In the genomic region with DNA sequence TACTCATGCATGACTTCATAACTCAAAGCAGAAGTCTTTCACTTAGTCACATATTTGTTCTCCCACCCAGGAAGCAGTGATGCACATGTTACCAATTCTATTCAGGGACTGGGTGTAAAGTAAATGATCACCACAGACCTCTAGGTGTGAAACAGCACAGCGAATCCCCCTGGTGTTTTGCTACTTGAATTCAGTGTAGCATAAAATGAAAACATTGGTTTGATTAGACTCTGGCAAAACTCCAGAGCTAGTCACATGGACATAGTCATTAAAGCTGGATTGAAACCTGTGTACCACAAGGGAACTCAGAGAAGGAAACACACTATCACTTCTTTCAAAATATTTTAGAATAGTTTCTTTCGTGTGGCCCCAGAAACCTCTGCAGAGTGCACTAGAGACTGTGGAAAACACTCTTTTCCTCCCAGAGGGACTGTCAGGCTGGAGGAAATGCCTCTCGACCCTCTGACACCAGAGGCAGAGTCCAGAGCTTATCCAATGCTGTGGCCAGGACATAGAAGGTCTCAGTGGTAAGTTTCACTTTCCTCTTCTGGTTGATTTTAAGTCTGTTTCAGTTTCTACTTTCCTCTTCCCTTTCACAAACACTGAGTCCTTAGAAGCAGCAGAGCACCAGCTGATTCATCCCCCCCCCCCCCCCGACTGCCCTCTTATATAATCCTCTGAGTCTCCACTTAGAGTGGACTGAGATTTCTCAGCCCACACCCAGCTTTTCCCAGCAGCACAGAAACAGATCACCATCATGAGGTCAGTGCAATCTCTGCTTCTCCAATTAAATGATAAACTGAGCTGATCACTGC, we compare ENCODE assay signal across 10 mouse cellular contexts. TPM values are rescaled to one million over a fixed set of nuclear protein-coding genes. Genes with fewer than 3 reads are reported as not detected.
DNase-seq lines count a peak whose midpoint lies in the region; ATAC-seq and TF ChIP-seq lines count a peak whose summit lies in the region.
"Not testable (repeated sequence)": the region's sequence is repeated elsewhere in the genome, so short reads cannot be mapped to it uniquely, and the experiment has no call there.
"Had no signal": no experiment of that assay in that cellular context is flagged by ENCODE, and none has a peak within 500 bp of the region (broad histone marks: within the 10 kb centered on the region; RNA-seq: fewer than 3 reads in every experiment).

Gene Ifit3b, plus strand, starts transcription at position 734 of the 815 bp plus-strand sequence.

- H3K27ac ChIP-seq in embryonic facial prominence, embryonic 11.5 days (replicated peaks; ENCODE audit: low read depth, low read length); hindbrain, postnatal 0 days; lung, embryonic 15.5 days; neural tube, embryonic 12.5 days: not testable (repeated sequence)

- 46% methylated on average over 4 of the region's 4 CpGs for WGBS in embryonic facial prominence, embryonic 11.5 days
- 55% methylated on average over 4 of the region's 4 CpGs for WGBS in hindbrain, postnatal 0 days
- WGBS in lung, embryonic 15.5 days, result 36% methylated on average over 4 of the region's 4 CpGs
- 69% methylated on average over 4 of the region's 4 CpGs for WGBS in neural tube, embryonic 12.5 days

- H3K4me3 ChIP-seq in embryonic facial prominence, embryonic 11.5 days (ENCODE audit: low read depth, low read length); hindbrain, postnatal 0 days (ENCODE audit: low read length); lung, embryonic 15.5 days; neural tube, embryonic 12.5 days: not testable (repeated sequence)

- ATAC-seq in activated CD4-positive, CD25-positive, alpha-beta regulatory T cell, adult 4 months, result peak; percentile 80
- not testable (repeated sequence) for ATAC-seq in embryonic facial prominence, embryonic 11.5 days (replicated peaks; ENCODE audit: insufficient number of reproducible peaks, low FRiP score, low TSS enrichment, low read depth)
- peak; percentile 68 for ATAC-seq in hindbrain, postnatal 0 days
- ATAC-seq in lung, embryonic 15.5 days (ENCODE audit: borderline replicate concordance, extremely low read depth, low FRiP score, low TSS enrichment), result peak; percentile 35; the same call in 1 of the 2 replicates
- 0 out of 2 replicates have a peak, but pooled peaks have one; percentile 4 for ATAC-seq in neural tube, embryonic 12.5 days (ENCODE audit: low FRiP score, low read depth)

- not testable (repeated sequence) for H3K9ac ChIP-seq in embryonic facial prominence, embryonic 11.5 days (replicated peaks; ENCODE audit: low read length); hindbrain, postnatal 0 days (replicated peaks; ENCODE audit: low read length); lung, embryonic 15.5 days; neural tube, embryonic 12.5 days

- not testable (repeated sequence) for H3K4me2 ChIP-seq in embryonic facial prominence, embryonic 11.5 days (ENCODE audit: low read depth, low read length); hindbrain, postnatal 0 days (ENCODE audit: low read depth, low read length); lung, embryonic 15.5 days; neural tube, embryonic 12.5 days (replicated peaks)

- not testable (repeated sequence) for H3K9me3 ChIP-seq in embryonic facial prominence, embryonic 11.5 days (replicated peaks; ENCODE audit: control insufficient read depth, low read length); hindbrain, postnatal 0 days (ENCODE audit: low read length); lung, embryonic 15.5 days; neural tube, embryonic 12.5 days

- not testable (repeated sequence) for H3K36me3 ChIP-seq in embryonic facial prominence, embryonic 11.5 days (replicated peaks; ENCODE audit: control insufficient read depth, insufficient read depth, low read depth, low read length); hindbrain, postnatal 0 days (ENCODE audit: insufficient read depth, low read length); lung, embryonic 15.5 days; neural tube, embryonic 12.5 days

- not testable (repeated sequence) for TF ChIP-seq CTCF in hindbrain, postnatal 0 days (IDR thresholded peaks at IDR 0.05; ENCODE audit: low read depth)

- not testable (repeated sequence) for H3K4me1 ChIP-seq in embryonic facial prominence, embryonic 11.5 days (ENCODE audit: control insufficient read depth, insufficient read depth, low read length); hindbrain, postnatal 0 days (ENCODE audit: insufficient read depth, low read length); lung, embryonic 15.5 days; neural tube, embryonic 12.5 days

- H3K27me3 ChIP-seq in embryonic facial prominence, embryonic 11.5 days (ENCODE audit: control insufficient read depth, insufficient read depth, low read length); hindbrain, postnatal 0 days (ENCODE audit: insufficient read depth, low read length); lung, embryonic 15.5 days; neural tube, embryonic 12.5 days (replicated peaks): not testable (repeated sequence)

- peak; percentile 32 for DNase-seq in embryonic facial prominence, embryonic 11.5 days (ENCODE audit: low spot score)
- DNase-seq in heart, adult 18-20 months, result peak; percentile 72 to 75
- peak; percentile 45 for DNase-seq in hindbrain, postnatal 0 days (ENCODE audit: low spot score)
- DNase-seq in kidney, postnatal 25 days, result peak; percentile 62 to 84
- DNase-seq in telencephalon, adult 2 months (ENCODE audit: low read depth, low spot score), result peak; percentile 42

RNA-seq across cellular contexts. Expression of gene Ifit3b, which starts in this region (rescaled TPM):
- polyA plus RNA-seq in activated CD4-positive, CD25-positive, alpha-beta regulatory T cell, adult 4 months (2017; shearing (Covaris generic)), result 10 to 100 TPM in 1 of 2 experiments, 1 to 10 TPM in 1; 6.8 to 10.8 TPM
- 0.22 TPM in 1 of 2 replicates, not detected in the other for polyA plus RNA-seq in embryonic facial prominence, embryonic 11.5 days (2014; fragmentation: Nextera tagmentation; extraction: Ambion mirVana)
- 1 to 10 TPM in 1 of 2 experiments, under 1 TPM in 1; 0.90 to 1.5 TPM for total RNA-seq in heart, adult 18-20 months (2021)
- total RNA-seq in hindbrain, postnatal 0 days (2014; rRNA removed), result 0.21 and 0.43 TPM in 2 replicates
- 0.98 and 0.99 TPM in 2 replicates for polyA plus RNA-seq in hindbrain, postnatal 0 days (2015; fragmentation: Nextera tagmentation; extraction: Ambion mirVana)
- 0.18 and 0.32 TPM in 2 replicates for polyA plus RNA-seq in lung, embryonic 15.5 days (2015; fragmentation: Nextera tagmentation; extraction: Ambion mirVana)
- polyA plus RNA-seq in neural tube, embryonic 12.5 days (2016; fragmentation: Nextera tagmentation; extraction: Ambion mirVana), result 0.09 TPM in 1 of 2 replicates, not detected in the other
- polyA plus RNA-seq: erythroblast, embryonic 14.5 days; midbrain, embryonic 10.5 days had no signal

Comparison
In these comparisons a context has a peak if more than half of its experiments do, and no peak if none do; other contexts are left out.
1. Peak in DNase-seq in embryonic facial prominence, embryonic 11.5 days; RNA of the gene not detected or under 1 TPM.
2. Peak in DNase-seq and ATAC-seq in hindbrain, postnatal 0 days; RNA of the gene not detected or under 1 TPM.
3. Peak in ATAC-seq in lung, embryonic 15.5 days; RNA of the gene not detected or under 1 TPM.
4. Peak in ATAC-seq in neural tube, embryonic 12.5 days; RNA of the gene not detected or under 1 TPM.